Comparison of ENCODE assay signal across 30 mouse cellular contexts in genomic region chr13:114080491-114080890, GRCm38 (mm10).
"Had no signal": no experiment of that assay in that cellular context is flagged by ENCODE, and none has a peak within 500 bp of the region (broad histone marks: within the 10 kb centered on the region; RNA-seq: fewer than 3 reads in every experiment).

No protein-coding gene starts in this region.

- H3K4me1 ChIP-seq: liver, embryonic 13.5 days; neural tube, embryonic 12.5 days had no signal

- H3K9ac ChIP-seq: limb, embryonic 12.5 days; limb, embryonic 13.5 days; limb, embryonic 15.5 days; liver, embryonic 12.5 days; liver, embryonic 13.5 days; liver, embryonic 14.5 days; liver, embryonic 15.5 days; liver, postnatal 0 days; lung, embryonic 14.5 days; lung, embryonic 15.5 days; midbrain, embryonic 12.5 days; midbrain, embryonic 13.5 days; midbrain, embryonic 15.5 days; neural tube, embryonic 12.5 days had no signal

- ATAC-seq: liver, embryonic 12.5 days; liver, postnatal 0 days; lung, postnatal 0 days; midbrain, embryonic 13.5 days; midbrain, embryonic 15.5 days; midbrain, embryonic 16.5 days had no signal

- H3K27me3 ChIP-seq: limb, embryonic 12.5 days; limb, embryonic 13.5 days; limb, embryonic 15.5 days; liver, embryonic 12.5 days; liver, embryonic 13.5 days; liver, embryonic 15.5 days; lung, embryonic 15.5 days; megakaryocyte, embryonic 14.5 days; midbrain, embryonic 12.5 days; midbrain, embryonic 13.5 days; midbrain, embryonic 15.5 days; neural tube, embryonic 12.5 days had no signal

- H3K36me3 ChIP-seq: limb, embryonic 10.5 days; limb, embryonic 12.5 days; limb, embryonic 13.5 days; limb, embryonic 15.5 days; liver, embryonic 12.5 days; liver, embryonic 13.5 days; liver, embryonic 15.5 days; lung, embryonic 15.5 days; midbrain, embryonic 10.5 days; midbrain, embryonic 12.5 days; midbrain, embryonic 13.5 days; midbrain, embryonic 15.5 days; neural tube, embryonic 12.5 days had no signal

- H3K9me3 ChIP-seq: limb, embryonic 10.5 days; limb, embryonic 12.5 days; limb, embryonic 13.5 days; limb, embryonic 15.5 days; liver, embryonic 12.5 days; liver, embryonic 13.5 days; liver, embryonic 15.5 days; lung, embryonic 15.5 days; midbrain, embryonic 10.5 days; midbrain, embryonic 12.5 days; midbrain, embryonic 13.5 days; midbrain, embryonic 15.5 days; neural tube, embryonic 12.5 days had no signal

- H3K4me3 ChIP-seq: limb, embryonic 10.5 days; limb, embryonic 12.5 days; limb, embryonic 13.5 days; limb, embryonic 15.5 days; liver, embryonic 12.5 days; liver, embryonic 13.5 days; liver, embryonic 15.5 days; lung, embryonic 15.5 days; megakaryocyte, embryonic 14.5 days; midbrain, embryonic 10.5 days; midbrain, embryonic 12.5 days; midbrain, embryonic 13.5 days; midbrain, embryonic 15.5 days; myocyte; neural tube, embryonic 12.5 days had no signal

- H3K27ac ChIP-seq: limb, embryonic 10.5 days; limb, embryonic 12.5 days; limb, embryonic 13.5 days; limb, embryonic 15.5 days; liver, embryonic 12.5 days; liver, embryonic 13.5 days; liver, embryonic 14.5 days; liver, embryonic 15.5 days; lung, embryonic 15.5 days; macrophage; midbrain, embryonic 10.5 days; midbrain, embryonic 12.5 days; midbrain, embryonic 13.5 days; midbrain, embryonic 15.5 days; neural tube, embryonic 12.5 days had no signal

- H3K4me2 ChIP-seq: limb, embryonic 12.5 days; limb, embryonic 13.5 days; limb, embryonic 15.5 days; liver, embryonic 11.5 days; liver, embryonic 12.5 days; liver, embryonic 13.5 days; liver, embryonic 15.5 days; lung, embryonic 14.5 days; lung, embryonic 15.5 days; midbrain, embryonic 12.5 days; midbrain, embryonic 13.5 days; midbrain, embryonic 15.5 days; neural tube, embryonic 12.5 days had no signal

- DNase-seq: left cerebral cortex, postnatal 4 days; liver; liver, embryonic 13.5 days; liver, postnatal 0 days; lung, adult 18-20 months; lung, adult 2 months; lung, postnatal 10 days; lung, postnatal 14 days; lung, postnatal 36 days; lung, postnatal 4 days had no signal
